16 mouse cellular contexts compared by ENCODE assay signal in the genomic region with DNA sequence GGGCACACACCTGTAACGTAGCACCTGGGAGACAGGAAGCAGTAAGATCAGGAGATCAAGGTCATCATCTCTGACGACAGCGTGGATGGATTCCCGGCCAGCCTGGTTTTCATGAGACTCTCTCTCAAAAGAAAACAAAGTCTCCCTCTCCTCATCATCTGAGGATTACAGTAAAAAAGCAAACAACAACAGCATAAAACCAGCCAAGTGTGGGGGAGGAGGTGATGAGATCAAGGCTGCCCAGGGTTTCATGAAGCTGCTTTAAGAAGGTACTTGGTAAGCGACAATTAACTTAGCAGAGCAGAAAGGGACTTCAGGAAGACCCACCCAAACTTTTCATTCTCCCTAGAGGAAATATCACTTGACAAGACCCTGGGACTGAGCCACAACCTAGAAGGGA. TPM values are rescaled to one million over a fixed set of nuclear protein-coding genes. Genes with fewer than 3 reads are reported as not detected.
DNase-seq lines count a peak whose midpoint lies in the region; ATAC-seq and TF ChIP-seq lines count a peak whose summit lies in the region.
"Had no signal": no experiment of that assay in that cellular context is flagged by ENCODE, and none has a peak within 500 bp of the region (broad histone marks: within the 10 kb centered on the region; RNA-seq: fewer than 3 reads in every experiment).

No protein-coding gene starts in this region.

- peaks cover 10% of the 10 kb centered on the region; the same call in 1 of the 2 replicates for H3K79me2 ChIP-seq in liver, adult 2 months (ENCODE audit: control insufficient read depth, insufficient read depth, low read length)

- no peak for TF ChIP-seq POLR2A in liver, adult 2 months (IDR thresholded peaks at IDR 0.05; ENCODE audit: extremely low read depth, insufficient read depth, low read length)

- H3K4me3 ChIP-seq in heart, postnatal 0 days (ENCODE audit: low read depth, low read length) = no peak overlapping the region
- no peak overlapping the region for H3K4me3 ChIP-seq in liver, adult 2 months (ENCODE audit: insufficient read depth, low read depth, low read length)
- no peak overlapping the region for H3K4me3 ChIP-seq in embryonic facial prominence, embryonic 13.5 days
- H3K4me3 ChIP-seq in limb, embryonic 10.5 days = no peak overlapping the region
- H3K4me3 ChIP-seq: forebrain, embryonic 13.5 days; left cerebral cortex, adult 2 months; limb, embryonic 12.5 days; midbrain, embryonic 12.5 days had no signal

- DNase-seq in heart, postnatal 0 days (ENCODE audit: low spot score) = no peak
- no peak for DNase-seq in heart, adult 18-20 months
- DNase-seq in liver, adult 2 months (ENCODE audit: extremely low read depth, low read depth, low spot score) = peak; percentile 75
- DNase-seq in liver = no peak
- DNase-seq in limb, embryonic 10.5 days (ENCODE audit: low spot score) = no peak
- DNase-seq in cerebellum, adult 11 months = no peak
- DNase-seq: adrenal gland, adult 8-10 months; cerebellum, adult 8-10 months; retina, postnatal 1 day; thymus, adult 2 months had no signal

- H3K9ac ChIP-seq in heart, postnatal 0 days (replicated peaks; ENCODE audit: low read depth, low read length) = no peak overlapping the region
- H3K9ac ChIP-seq in liver, adult 2 months (ENCODE audit: low read depth, low read length) = no peak overlapping the region
- H3K9ac ChIP-seq in embryonic facial prominence, embryonic 13.5 days = no peak overlapping the region
- H3K9ac ChIP-seq: forebrain, embryonic 13.5 days; limb, embryonic 12.5 days; midbrain, embryonic 12.5 days had no signal

- no peak for TF ChIP-seq EP300 in heart, postnatal 0 days (IDR thresholded peaks at IDR 0.05; ENCODE audit: low read depth)

- H3K9me3 ChIP-seq in heart, postnatal 0 days (replicated peaks; ENCODE audit: control insufficient read depth, low read length) = no peaks in the 10 kb centered on the region
- H3K9me3 ChIP-seq in embryonic facial prominence, embryonic 13.5 days = no peaks in the 10 kb centered on the region
- H3K9me3 ChIP-seq in limb, embryonic 10.5 days (replicated peaks) = no peaks in the 10 kb centered on the region
- H3K9me3 ChIP-seq: forebrain, embryonic 13.5 days; limb, embryonic 12.5 days; midbrain, embryonic 12.5 days had no signal

- ATAC-seq in heart, postnatal 0 days (ENCODE audit: insufficient read depth, low read depth) = no peak
- ATAC-seq in embryonic facial prominence, embryonic 13.5 days (ENCODE audit: insufficient number of reproducible peaks, insufficient read depth, low FRiP score, low TSS enrichment, low read depth) = no peak
- ATAC-seq: hindbrain, embryonic 16.5 days had no signal

- H3K4me2 ChIP-seq in heart, postnatal 0 days (ENCODE audit: low read depth, low read length) = no peak overlapping the region
- no peak overlapping the region for H3K4me2 ChIP-seq in embryonic facial prominence, embryonic 13.5 days
- H3K4me2 ChIP-seq: forebrain, embryonic 13.5 days; limb, embryonic 12.5 days; midbrain, embryonic 12.5 days had no signal

- H3K27ac ChIP-seq in heart, postnatal 0 days (ENCODE audit: low read depth) = peak overlapping the region; percentile 52
- H3K27ac ChIP-seq in liver, adult 2 months (replicated peaks; ENCODE audit: insufficient read depth, low read depth, low read length) = peak overlapping the region; percentile 51
- H3K27ac ChIP-seq in embryonic facial prominence, embryonic 13.5 days = peak overlapping the region; percentile 63
- H3K27ac ChIP-seq in limb, embryonic 10.5 days = peak overlapping the region; percentile 42; the same call in 1 of the 2 replicates
- H3K27ac ChIP-seq: forebrain, embryonic 13.5 days; limb, embryonic 12.5 days had no signal

- 68% methylated on average over 5 of the region's 5 CpGs for WGBS in heart, postnatal 0 days
- 15% methylated on average over 5 of the region's 5 CpGs for WGBS in liver, adult 2 months
- WGBS in embryonic facial prominence, embryonic 13.5 days = 78% methylated on average over 5 of the region's 5 CpGs
- WGBS in limb, embryonic 10.5 days = 88% methylated on average over 5 of the region's 5 CpGs

- no peak for TF ChIP-seq CTCF in heart, postnatal 0 days (IDR thresholded peaks at IDR 0.05; ENCODE audit: low read depth)
- TF ChIP-seq CTCF in liver, adult 2 months (IDR thresholded peaks at IDR 0.05; ENCODE audit: low read depth, low read length) = no peak

- H3K27me3 ChIP-seq in heart, postnatal 0 days (ENCODE audit: control insufficient read depth, insufficient read depth, low read length) = no peaks in the 10 kb centered on the region
- H3K27me3 ChIP-seq in liver, adult 2 months (ENCODE audit: control insufficient read depth, insufficient read depth, low read length) = no peaks in the 10 kb centered on the region
- H3K27me3 ChIP-seq in embryonic facial prominence, embryonic 13.5 days = no peaks in the 10 kb centered on the region
- no peaks in the 10 kb centered on the region for H3K27me3 ChIP-seq in limb, embryonic 10.5 days (ENCODE audit: low read depth, poor library complexity, severe bottlenecking)
- H3K27me3 ChIP-seq: forebrain, embryonic 13.5 days; limb, embryonic 12.5 days; midbrain, embryonic 12.5 days had no signal

- H3K4me1 ChIP-seq in heart, postnatal 0 days (ENCODE audit: control insufficient read depth, insufficient read depth) = peaks cover 55% of the 10 kb centered on the region
- H3K4me1 ChIP-seq in liver, adult 2 months (ENCODE audit: control insufficient read depth, insufficient read depth, low read length) = peaks cover 47% of the 10 kb centered on the region
- peaks cover 81% of the 10 kb centered on the region for H3K4me1 ChIP-seq in embryonic facial prominence, embryonic 13.5 days
- H3K4me1 ChIP-seq in limb, embryonic 10.5 days = peaks cover 46% of the 10 kb centered on the region

- H3K36me3 ChIP-seq in heart, postnatal 0 days (replicated peaks; ENCODE audit: control insufficient read depth, insufficient read depth, low read length) = no peaks in the 10 kb centered on the region
- H3K36me3 ChIP-seq in liver, adult 2 months (ENCODE audit: control insufficient read depth, insufficient read depth, low read length) = no peaks in the 10 kb centered on the region
- no peaks in the 10 kb centered on the region for H3K36me3 ChIP-seq in embryonic facial prominence, embryonic 13.5 days
- H3K36me3 ChIP-seq in limb, embryonic 10.5 days = no peaks in the 10 kb centered on the region
- H3K36me3 ChIP-seq: limb, embryonic 12.5 days; midbrain, embryonic 12.5 days had no signal

RNA-seq across cellular contexts. Expression of gene Tspan9, which starts 39.5 kb away (rescaled TPM):
- total RNA-seq in heart, postnatal 0 days (2014; rRNA removed; ENCODE audit: low replicate concordance) = 332 and 368 TPM in 2 replicates
- 84.7 and 105 TPM in 2 replicates for polyA plus RNA-seq in heart, postnatal 0 days (2015; fragmentation: Nextera tagmentation; extraction: Ambion mirVana)
- total RNA-seq in heart, adult 18-20 months (2021) = 100 to 1,000 TPM in 1 of 2 experiments, 10 to 100 TPM in 1; 83.1 to 104 TPM
- 23.2 and 35.8 TPM in 2 replicates for total RNA-seq in liver, adult 2 months (2014; rRNA removed)
- 39.1 and 40.0 TPM in 2 replicates for polyA plus RNA-seq in liver, adult 2 months (2012; rRNA removed)
- 115 and 116 TPM in 2 replicates for polyA plus RNA-seq in embryonic facial prominence, embryonic 13.5 days (2015; fragmentation: Nextera tagmentation; extraction: Ambion mirVana)
- 61.2 and 78.5 TPM in 2 replicates for polyA plus RNA-seq in limb, embryonic 10.5 days (2016; fragmentation: Nextera tagmentation; extraction: Ambion mirVana)
